Mouse (Mus musculus) midbrain, embryonic 11.5 days (tissue): Measurements from ENCODE around the gene Erg. TPM values are rescaled to one million over a fixed set of nuclear protein-coding genes. Genes with fewer than 3 reads are reported as not detected.

Experiments
- ATAC-seq: fragments of 200-750 bp; cut with Nextera tagmentation; 2 replicates; pipeline ENCODE4 v1.8.0; 2017; ENCODE audit warnings: moderate TSS enrichment, moderate library complexity; ENCODE audit not compliant: low FRiP score
- DNase-seq: peaks from one replicate; pipeline ENCODE4 v3.0.0; 2015; ENCODE audit warnings: low spot score; ENCODE audit errors: missing footprints
- H3K27ac ChIP-seq: fragments of 300-500 bp; sonication (generic); 2 replicates; pipeline ENCODE4 v1.5.1; 2014; ENCODE audit warnings: low read depth, low read length
- H3K27me3 ChIP-seq: fragments of 300-500 bp; sonication (generic); 2 replicates; pipeline ENCODE4 v1.6.1; 2014; ENCODE audit warnings: mild to moderate bottlenecking, low read length, moderate library complexity, mixed read lengths; ENCODE audit not compliant: control insufficient read depth, insufficient read depth
- H3K36me3 ChIP-seq: fragments of 300-500 bp; sonication (generic); 2 replicates; pipeline ENCODE4 v1.6.1; 2014; ENCODE audit warnings: mild to moderate bottlenecking, low read length, moderate library complexity, mixed read lengths; ENCODE audit not compliant: control insufficient read depth, insufficient read depth
- H3K4me1 ChIP-seq: fragments of 300-500 bp; sonication (generic); 2 replicates; pipeline ENCODE4 v1.6.1; 2014; ENCODE audit warnings: low read length; ENCODE audit not compliant: control insufficient read depth, insufficient read depth
- H3K4me2 ChIP-seq: fragments of 300-500 bp; sonication (generic); 2 replicates; pipeline ENCODE4 v1.6.1; 2014; ENCODE audit warnings: mild to moderate bottlenecking, moderate library complexity
- H3K4me3 ChIP-seq: fragments of 300-500 bp; sonication (generic); 2 replicates; pipeline ENCODE4 v1.5.1; 2014; ENCODE audit warnings: low read depth, low read length
- H3K9ac ChIP-seq: fragments of 300-500 bp; sonication (generic); 2 replicates; pipeline ENCODE4 v1.6.1; 2014; ENCODE audit warnings: low read length
- H3K9me3 ChIP-seq: fragments of 300-500 bp; sonication (generic); 2 replicates; pipeline ENCODE4 v1.6.1; 2016; ENCODE audit warnings: low read length; ENCODE audit not compliant: control insufficient read depth
- WGBS: fragments of 180-500 bp; shearing (Covaris S2); extraction: QIAGEN DNeasy Blood & Tissue Kit; methylation state at CpG from one replicate; pipeline ENCODE4 v1.1.7; 2014; 5-methylcytosine and 5-hydroxymethylcytosine counted together
- polyA plus RNA-seq: library from polyadenylated mRNA; unstranded; fragments of >200 nt; fragmentation: Nextera tagmentation; extraction: Ambion mirVana; gene quantifications from 2 replicates; pipeline ENCODE4 v1.2.1, GENCODE M21; 2014

Erg gene
- 1.1 and 2.6 TPM in 2 replicates for polyA plus RNA-seq

GRCm38 (mm10) chr16:95586311-95586602 lies at the start of gene Erg:
Erg (minus strand) TSS chr16:95586593.
- 7% methylated on average over 5 of the region's 5 CpGs for whole genome bisulfite sequencing
- H3K27ac ChIP-seq, result no peak within 1 kb of the TSS
- no peaks in the 10 kb centered on the region for H3K36me3 ChIP-seq
- no peak for ATAC-seq
- peak within 1 kb of the TSS; percentile 57 for H3K9ac ChIP-seq
- H3K9me3 ChIP-seq, result no peaks in the 10 kb centered on the region
- H3K4me3 ChIP-seq, result peak within 1 kb of the TSS; percentile 46
- H3K4me2 ChIP-seq, result peak within 1 kb of the TSS; percentile 92
- H3K27me3 ChIP-seq, result peaks cover 19% of the 10 kb centered on the region
- peaks cover 15% of the 10 kb centered on the region for H3K4me1 ChIP-seq
- DNase-seq, result peak; percentile 91

GRCm38 (mm10) chr16:95631816-95632215 lies 45.4 kb upstream of the Erg start:
- 68% methylated on average over 10 of the region's 10 CpGs for WGBS
- no peak overlapping the region for H3K27ac ChIP-seq
- no peak for DNase-seq

GRCm38 (mm10) chr16:95623876-95624770 lies 37.7 kb upstream of the Erg start:
- H3K9ac ChIP-seq, result no peak overlapping the region
- H3K9me3 ChIP-seq, result no peaks in the 10 kb centered on the region
- no peak overlapping the region for H3K4me2 ChIP-seq
- no peak overlapping the region for H3K27ac ChIP-seq
- whole genome bisulfite sequencing, result 46% methylated on average over 7 of the region's 7 CpGs
- H3K36me3 ChIP-seq, result no peaks in the 10 kb centered on the region
- no peak overlapping the region for H3K4me3 ChIP-seq
- DNase-seq (no peak), ATAC-seq (no peak)
- no peaks in the 10 kb centered on the region for H3K27me3 ChIP-seq
- no peaks in the 10 kb centered on the region for H3K4me1 ChIP-seq

More at GRCm38 (mm10) chr16:95631816-95632215, 45.4 kb upstream of the Erg start:
- H3K4me1 ChIP-seq, result no peaks in the 10 kb centered on the region
- H3K36me3 ChIP-seq, result no peaks in the 10 kb centered on the region
- H3K4me2 ChIP-seq, result no peak overlapping the region
- no peak for ATAC-seq
- H3K4me3 ChIP-seq, result no peak overlapping the region
- H3K9me3 ChIP-seq, result no peaks in the 10 kb centered on the region
- no peak overlapping the region for H3K9ac ChIP-seq
- H3K27me3 ChIP-seq, result no peaks in the 10 kb centered on the region

- Histone ChIP-seq H3K4me3 (no peak overlapping the region), H3K4me2 (no peak overlapping the region), H3K9me3 (no peaks in the 10 kb centered on the region), H3K27ac (no peak overlapping the region), H3K36me3 (no peaks in the 10 kb centered on the region), H3K4me1 (no peaks in the 10 kb centered on the region), H3K27me3 (no peaks in the 10 kb centered on the region), H3K9ac (no peak overlapping the region)
- WGBS, result 77% methylated on average over 4 of the region's 4 CpGs
- ATAC-seq (no peak), DNase-seq (no peak)
These were observed 36.7 kb upstream of the Erg start for GRCm38 (mm10) chr16:95623056-95623455.

GRCm38 (mm10) chr16:95619859-95620325 lies 33.5 kb upstream of the Erg start:
- no peak for ATAC-seq
- no peak for DNase-seq
- Histone ChIP-seq H3K4me3 (no peak overlapping the region), H3K27me3 (no peaks in the 10 kb centered on the region), H3K27ac (no peak overlapping the region), H3K36me3 (no peaks in the 10 kb centered on the region), H3K9me3 (no peaks in the 10 kb centered on the region), H3K4me2 (no peak overlapping the region), H3K4me1 (no peaks in the 10 kb centered on the region), H3K9ac (no peak overlapping the region)
- WGBS, result 80% methylated on average over 4 of the region's 4 CpGs

GRCm38 (mm10) chr16:95618206-95618605 lies 31.8 kb upstream of the Erg start:
- Histone ChIP-seq H3K36me3 (no peaks in the 10 kb centered on the region), H3K4me2 (no peak overlapping the region), H3K9me3 (no peaks in the 10 kb centered on the region), H3K27me3 (no peaks in the 10 kb centered on the region), H3K27ac (no peak overlapping the region), H3K9ac (no peak overlapping the region), H3K4me3 (no peak overlapping the region), H3K4me1 (no peaks in the 10 kb centered on the region)
- WGBS, result 68% methylated on average over 15 of the region's 15 CpGs
- DNase-seq (no peak), ATAC-seq (no peak)

- Histone ChIP-seq H3K27ac (no peak overlapping the region), H3K27me3 (no peaks in the 10 kb centered on the region), H3K4me1 (no peaks in the 10 kb centered on the region), H3K9ac (no peak overlapping the region), H3K4me2 (no peak overlapping the region), H3K36me3 (no peaks in the 10 kb centered on the region), H3K9me3 (no peaks in the 10 kb centered on the region), H3K4me3 (no peak overlapping the region)
- DNase-seq (no peak), ATAC-seq (no peak)
- 36% methylated on average over 6 of the region's 6 CpGs for WGBS
These were observed 31.3 kb upstream of the Erg start for GRCm38 (mm10) chr16:95617720-95618119.

- no peak overlapping the region for H3K4me2 ChIP-seq
- no peak overlapping the region for H3K9ac ChIP-seq
- H3K9me3 ChIP-seq, result no peaks in the 10 kb centered on the region
- no peaks in the 10 kb centered on the region for H3K36me3 ChIP-seq
- ATAC-seq (no peak), DNase-seq (peak; percentile 92)
- H3K4me3 ChIP-seq, result no peak overlapping the region
- WGBS, result 43% methylated on average over 6 of the region's 6 CpGs
- no peak overlapping the region for H3K27ac ChIP-seq
- H3K4me1 ChIP-seq, result no peaks in the 10 kb centered on the region
- no peaks in the 10 kb centered on the region for H3K27me3 ChIP-seq
These were observed 29.2 kb upstream of the Erg start for GRCm38 (mm10) chr16:95615579-95615978.

GRCm38 (mm10) chr16:95614482-95614881 lies 28.1 kb upstream of the Erg start:
- Histone ChIP-seq H3K9ac (no peak overlapping the region), H3K27me3 (no peaks in the 10 kb centered on the region), H3K9me3 (no peaks in the 10 kb centered on the region), H3K4me2 (no peak overlapping the region), H3K4me1 (no peaks in the 10 kb centered on the region), H3K4me3 (no peak overlapping the region), H3K36me3 (no peaks in the 10 kb centered on the region), H3K27ac (no peak overlapping the region)
- no peak for ATAC-seq
- peak; percentile 37 for DNase-seq
- 95% methylated on average over 2 of the region's 2 CpGs for WGBS
